Mouse (Mus musculus) brain, embryonic 14.5 days (tissue): ENCODE measurements around the gene Fmc1.
"Not testable (repeated sequence)": the region's sequence is repeated elsewhere in the genome, so short reads cannot be mapped to it uniquely, and the experiment has no call there.

ENCODE experiments used
- CTCF ChIP-seq: fragments of 200-500 bp; IDR thresholded peaks from 2 replicates; pipeline ENCODE4 v1.5.1; 2012; ENCODE audit warnings: inconsistent platforms, mild to moderate bottlenecking, moderate library complexity, borderline replicate concordance; ENCODE audit not compliant: insufficient read depth, insufficient read length; ENCODE audit errors: extremely low read depth
- POLR2A ChIP-seq: fragments of 200-500 bp; IDR thresholded peaks from 2 replicates; pipeline ENCODE4 v1.6.1; 2012; ENCODE audit warnings: mild to moderate bottlenecking, inconsistent platforms, borderline replicate concordance; ENCODE audit not compliant: poor library complexity, insufficient read depth, insufficient read length, severe bottlenecking; ENCODE audit errors: extremely low read depth

- not testable (repeated sequence) for TF ChIP-seq POLR2A, CTCF
Measured at GRCm38 (mm10) chr6:38549840-38550239, 16.5 kb downstream of the Fmc1 start.
